Mouse (Mus musculus) cortical plate, adult 2 months (tissue): ENCODE measurements at regions not wholly inside any gene's neighbourhood (a gene's known extent, or its start where the extent isn't known, plus 50 kb on each side); places are given as distances from the start of the nearest gene placed in this dataset.

Experiments used
- CTCF ChIP-seq: fragments of 200-500 bp; IDR thresholded peaks from 2 replicates; pipeline ENCODE4 v1.5.1; 2011; ENCODE audit warnings: mild to moderate bottlenecking, control low read depth, low read length; ENCODE audit not compliant: insufficient read depth; ENCODE audit errors: extremely low read depth
- POLR2A ChIP-seq: fragments of 200-500 bp; IDR thresholded peaks from 2 replicates; pipeline ENCODE4 v1.6.1; 2011; ENCODE audit warnings: mild to moderate bottlenecking, low read length, control low read depth; ENCODE audit not compliant: insufficient read depth; ENCODE audit errors: extremely low read depth

DNA sequence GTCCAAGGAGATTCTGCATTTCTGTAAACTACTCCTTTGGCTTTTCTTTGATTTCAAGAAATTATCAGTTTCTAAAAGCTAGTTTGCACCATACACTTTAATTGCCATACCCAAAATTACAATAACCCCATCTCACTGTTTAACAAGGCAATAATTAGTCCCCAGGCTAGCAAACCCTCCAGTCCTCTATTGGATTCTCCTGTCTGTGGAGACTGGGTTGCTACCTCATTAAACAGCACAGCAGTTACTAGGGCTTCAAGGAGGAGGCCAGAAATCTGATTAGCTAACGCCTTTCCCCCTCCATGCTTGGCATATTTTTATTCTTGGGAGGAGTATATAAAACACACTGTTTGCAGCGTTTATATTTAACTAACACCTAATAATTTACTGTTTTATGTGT is 119.1 kb downstream of the Hsd17b3 start:
- TF ChIP-seq CTCF: no peak
- no peak for TF ChIP-seq POLR2A
